Mouse (Mus musculus) thymus, adult 2 months (tissue): ENCODE data around the gene Gprc5d. TPM values are rescaled to one million over a fixed set of nuclear protein-coding genes. Genes with fewer than 3 reads are reported as not detected.

Experiments
- DNase-seq: peaks from one replicate; pipeline ENCODE4 v3.0.0; 2021
- H3K27ac ChIP-seq: fragments of 200-500 bp; 2 replicates; pipeline ENCODE4 v1.5.1; 2012; ENCODE audit warnings: low read length, control low read depth; ENCODE audit not compliant: control insufficient read depth, insufficient read depth
- H3K27me3 ChIP-seq: fragments of 200-500 bp; 2 replicates; pipeline ENCODE4 v1.6.1; 2012; ENCODE audit warnings: mild to moderate bottlenecking, low read length, moderate library complexity, mixed read lengths; ENCODE audit not compliant: control insufficient read depth, insufficient read depth
- H3K36me3 ChIP-seq: fragments of 200-500 bp; 2 replicates; pipeline ENCODE4 v1.6.1; 2012; ENCODE audit warnings: mild to moderate bottlenecking, low read length, moderate library complexity; ENCODE audit not compliant: control insufficient read depth, insufficient read depth
- H3K4me1 ChIP-seq: fragments of 200-500 bp; replicated peaks from 2 replicates; pipeline ENCODE4 v1.6.1; 2012; ENCODE audit warnings: low read length; ENCODE audit not compliant: control insufficient read depth, insufficient read depth
- H3K4me3 ChIP-seq: fragments of 200-500 bp; 2 replicates; pipeline ENCODE4 v1.5.1; 2012; ENCODE audit warnings: mild to moderate bottlenecking, low read length, control low read depth, moderate library complexity; ENCODE audit not compliant: control insufficient read depth, insufficient read depth
- CTCF ChIP-seq: fragments of 200-500 bp; IDR thresholded peaks from 2 replicates; pipeline ENCODE4 v1.5.1; 2012; ENCODE audit warnings: mild to moderate bottlenecking, control low read depth, low read length, moderate library complexity, borderline replicate concordance; ENCODE audit not compliant: control insufficient read depth, poor library complexity, insufficient read depth; ENCODE audit errors: extremely low read depth
- POLR2A ChIP-seq: fragments of 200-500 bp; IDR thresholded peaks from 2 replicates; pipeline ENCODE4 v1.6.1; 2012; ENCODE audit warnings: mild to moderate bottlenecking, low read length, control low read depth, moderate library complexity; ENCODE audit not compliant: control insufficient read depth, poor library complexity, insufficient read depth; ENCODE audit errors: extremely low read depth
- WGBS: fragments of 180-500 bp; shearing (Covaris S2); methylation state at CpG from one replicate; pipeline ENCODE4 v1.1.7; 2018; 5-methylcytosine and 5-hydroxymethylcytosine counted together
- polyA plus RNA-seq: library from polyadenylated mRNA; depleted of rRNA; stranded (reverse); fragments of >200 nt; gene quantifications from 2 replicates; pipeline ENCODE4 v1.2.3, GENCODE M21; 2012

Gene Gprc5d
- polyA plus RNA-seq, 1 experiment, result 0.59 TPM

DNA sequence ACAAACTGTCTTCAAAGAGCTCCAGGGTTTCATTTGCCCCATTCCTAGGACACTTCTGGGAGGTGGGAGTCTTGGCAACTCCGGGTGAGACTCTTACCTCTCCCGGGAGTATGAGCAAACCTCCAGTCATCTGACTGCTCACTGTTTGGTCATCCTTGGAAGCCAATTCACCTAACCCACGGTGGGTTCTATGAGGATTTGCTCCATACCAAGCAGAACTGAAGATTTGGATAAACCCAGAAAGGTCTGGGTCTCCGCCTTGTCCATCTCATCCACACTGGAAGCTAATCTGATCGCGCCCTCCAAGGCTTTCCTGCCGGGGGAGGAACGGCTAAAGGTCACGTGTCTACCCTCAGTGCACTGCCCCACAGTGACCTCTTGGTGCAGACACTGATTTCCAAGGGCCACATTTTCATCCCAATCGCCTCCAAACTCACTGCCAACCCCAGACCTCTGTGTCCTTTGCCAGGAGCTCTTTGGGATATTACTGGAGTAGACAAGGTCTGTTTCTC, 34.0 kb downstream of the Gprc5d start:
- Histone ChIP-seq H3K36me3 (no peaks in the 10 kb centered on the region), H3K27ac (no peak overlapping the region), H3K4me1 (peaks cover 4% of the 10 kb centered on the region), H3K27me3 (no peaks in the 10 kb centered on the region), H3K4me3 (no peak overlapping the region)
- no peak for TF ChIP-seq POLR2A
- TF ChIP-seq CTCF, result no peak
- 95% methylated on average over 10 of the region's 10 CpGs for WGBS
- no peak for DNase-seq

DNA sequence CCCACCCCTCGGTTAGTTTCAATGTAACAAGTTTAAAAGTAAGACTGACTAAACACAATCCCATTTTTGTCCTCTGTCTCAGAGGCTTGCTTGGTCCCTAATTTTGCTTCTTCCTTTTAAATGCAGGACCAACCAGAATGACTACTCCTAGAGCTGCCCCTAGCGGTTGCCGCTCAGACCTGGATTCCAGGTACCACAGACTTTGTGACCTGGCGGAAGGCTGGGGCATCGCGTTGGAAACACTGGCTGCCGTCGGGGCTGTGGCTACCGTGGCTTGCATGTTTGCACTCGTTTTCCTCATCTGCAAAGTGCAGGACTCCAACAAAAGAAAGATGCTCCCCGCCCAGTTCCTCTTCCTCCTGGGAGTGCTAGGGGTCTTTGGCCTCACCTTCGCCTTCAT, 39.7 kb downstream of the Gprc5d start:
- Histone ChIP-seq H3K36me3 (no peaks in the 10 kb centered on the region), H3K27ac (no peak overlapping the region), H3K4me3 (no peak overlapping the region), H3K4me1 (no peaks in the 10 kb centered on the region), H3K27me3 (no peaks in the 10 kb centered on the region)
- 70% methylated on average over 12 of the region's 12 CpGs for WGBS
- no peak for TF ChIP-seq CTCF
- no peak for TF ChIP-seq POLR2A
- DNase-seq, result no peak

DNA sequence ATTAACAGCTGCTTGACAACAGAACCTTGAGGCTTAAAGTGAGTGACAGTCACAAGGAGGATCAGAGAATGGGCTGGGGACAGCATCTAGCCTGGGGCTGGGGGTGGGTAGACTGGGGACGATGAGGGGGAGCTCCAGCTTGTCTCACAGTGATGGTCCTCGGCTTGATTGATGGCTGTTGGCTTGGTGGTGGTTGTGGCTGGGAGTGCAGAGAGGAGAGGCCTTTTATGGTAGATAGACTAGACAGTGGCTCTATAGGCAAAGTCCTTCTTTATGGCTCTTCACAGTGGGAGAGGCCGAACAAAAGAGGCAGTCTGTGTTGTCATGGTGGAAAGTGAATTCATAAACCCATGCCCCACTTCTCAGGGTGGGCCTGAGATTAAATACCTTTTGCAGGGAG, 41.9 kb downstream of the Gprc5d start:
- H3K4me3 ChIP-seq, result no peak overlapping the region
- H3K36me3 ChIP-seq, result no peaks in the 10 kb centered on the region
- DNase-seq, result no peak
- 94% methylated on average over 3 of the region's 3 CpGs for WGBS
- no peak overlapping the region for H3K27ac ChIP-seq
- no peak for TF ChIP-seq POLR2A
- TF ChIP-seq CTCF, result no peak
- H3K27me3 ChIP-seq, result no peaks in the 10 kb centered on the region
- no peaks in the 10 kb centered on the region for H3K4me1 ChIP-seq

DNA sequence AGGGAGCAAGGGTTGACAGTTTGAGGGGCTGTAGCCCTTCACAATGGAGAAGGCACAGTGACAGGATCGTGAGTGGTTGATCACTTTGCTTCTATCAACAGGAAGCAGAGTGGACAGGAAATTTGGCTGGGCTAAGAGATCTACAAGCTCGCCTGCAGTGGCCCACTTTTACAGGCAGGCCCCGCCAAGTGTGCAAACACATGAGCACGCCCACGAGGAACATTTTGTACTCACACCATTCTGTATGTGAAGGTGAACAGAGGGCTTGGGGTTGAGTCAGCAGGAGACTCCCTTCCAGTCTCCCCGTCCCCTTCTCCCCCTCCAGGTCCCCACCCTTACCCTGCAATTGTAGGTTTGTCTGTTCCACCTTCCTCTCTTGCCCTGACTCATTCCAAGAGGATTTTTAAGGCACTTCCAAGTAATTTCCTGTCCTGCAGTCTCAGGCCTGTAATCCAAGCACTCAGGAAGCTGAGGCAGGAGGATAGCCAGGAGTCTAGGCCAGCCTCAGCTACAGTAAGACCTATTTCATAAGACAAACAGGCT, 43.6 kb downstream of the Gprc5d start:
- Histone ChIP-seq H3K27me3 (no peaks in the 10 kb centered on the region), H3K4me3 (no peak overlapping the region), H3K27ac (no peak overlapping the region), H3K36me3 (no peaks in the 10 kb centered on the region), H3K4me1 (no peaks in the 10 kb centered on the region)
- TF ChIP-seq POLR2A, result no peak
- TF ChIP-seq CTCF, result no peak
- no peak for DNase-seq
- 77% methylated on average over 6 of the region's 6 CpGs for WGBS

DNA sequence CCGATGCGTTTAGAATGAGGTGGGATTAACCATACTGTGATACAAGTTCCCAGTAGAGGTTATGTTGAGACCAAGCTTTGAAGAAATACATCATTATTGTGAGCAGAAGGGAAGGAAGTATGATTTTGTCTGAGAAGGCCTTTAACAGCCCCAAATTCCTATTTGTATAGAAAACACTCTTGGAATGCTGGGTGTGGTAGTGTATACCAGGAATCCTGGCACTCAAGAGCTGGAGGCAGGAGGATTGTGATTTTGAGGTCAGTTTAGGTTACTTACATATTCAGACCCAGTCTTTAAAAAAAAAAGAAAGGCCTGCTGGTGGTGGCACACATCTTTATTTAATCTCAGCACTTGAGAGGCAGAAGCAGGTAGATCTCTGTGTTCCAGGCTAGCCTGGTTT, 47.7 kb downstream of the Gprc5d start:
- Histone ChIP-seq H3K36me3 (no peaks in the 10 kb centered on the region), H3K27me3 (no peaks in the 10 kb centered on the region), H3K4me3 (no peak overlapping the region), H3K4me1 (no peaks in the 10 kb centered on the region; the same call in 1 of the 2 replicates), H3K27ac (no peak overlapping the region)
- WGBS, result 81% methylated on average over 2 of the region's 2 CpGs
- TF ChIP-seq POLR2A (no peak), CTCF (no peak)
- no peak for DNase-seq

DNA sequence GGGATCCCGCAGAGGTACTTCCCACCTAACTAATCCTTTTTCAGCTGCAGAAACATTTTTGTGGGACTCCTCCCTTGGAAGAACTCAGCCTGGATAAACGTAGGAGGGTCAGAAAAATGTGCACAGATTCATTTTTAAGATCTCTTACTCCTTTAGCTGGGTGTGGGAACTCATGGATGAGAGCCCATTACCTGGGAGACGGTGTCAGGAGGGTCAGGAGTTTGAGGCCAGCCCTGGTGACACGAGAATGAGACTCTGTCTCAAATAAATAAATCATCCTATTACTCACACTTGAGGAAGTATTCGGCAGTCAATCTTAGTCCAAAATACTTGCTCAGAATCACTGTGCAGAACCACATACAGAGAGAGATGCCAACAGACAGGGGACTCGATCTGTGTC, 48.2 kb downstream of the Gprc5d start:
- Histone ChIP-seq H3K4me3 (no peak overlapping the region), H3K27me3 (no peaks in the 10 kb centered on the region), H3K4me1 (no peaks in the 10 kb centered on the region; the same call in 1 of the 2 replicates), H3K27ac (no peak overlapping the region), H3K36me3 (no peaks in the 10 kb centered on the region)
- WGBS, result 77% methylated on average over 6 of the region's 6 CpGs
- no peak for DNase-seq
- TF ChIP-seq CTCF, result no peak
- TF ChIP-seq POLR2A, result no peak

DNA sequence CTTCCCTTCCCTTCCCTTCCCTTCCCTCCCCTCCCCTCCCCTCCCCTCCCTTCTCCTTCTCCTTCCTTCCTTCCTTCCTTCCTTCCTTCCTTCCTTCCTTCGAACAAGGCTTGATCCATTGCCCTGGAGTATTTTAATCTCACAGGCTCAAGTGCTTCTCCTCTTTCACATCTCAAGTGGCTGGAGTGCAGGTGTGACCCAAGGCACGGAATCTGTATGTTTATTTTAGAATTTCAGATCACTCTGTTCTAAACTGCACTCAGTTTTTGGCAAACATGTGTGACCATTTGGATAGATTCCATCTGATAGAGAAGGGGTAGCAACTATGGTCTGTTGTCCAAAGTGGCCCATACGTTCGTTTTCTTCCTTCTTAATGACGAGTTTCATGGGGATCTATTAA, 49.9 kb downstream of the Gprc5d start:
- Histone ChIP-seq H3K27ac (no peak overlapping the region), H3K36me3 (no peaks in the 10 kb centered on the region), H3K4me3 (no peak overlapping the region), H3K4me1 (no peaks in the 10 kb centered on the region; the same call in 1 of the 2 replicates), H3K27me3 (no peaks in the 10 kb centered on the region)
- no peak for DNase-seq
- 91% methylated on average over 5 of the region's 5 CpGs for WGBS
- TF ChIP-seq CTCF (no peak), POLR2A (no peak)
